Mouse (Mus musculus) gastrocnemius, postnatal 10 days (tissue): ENCODE measurements around the gene Cap1. TPM values are rescaled to one million over a fixed set of nuclear protein-coding genes. Genes with fewer than 3 reads are reported as not detected.
"Not testable (repeated sequence)": the region's sequence is repeated elsewhere in the genome, so short reads cannot be mapped to it uniquely, and the experiment has no call there.

Experiments
- DNase-seq: peaks from one replicate; pipeline ENCODE4 v3.0.0; 2021; ENCODE audit warnings: mixed read lengths
- total RNA-seq, 2 experiments: library from RNA; stranded (reverse); gene quantifications; 2 replicates each; pipeline ENCODE4 v1.2.3; 2021

Gene Cap1
- total RNA-seq, 2 experiments from 2014 or later = 46.1 to 64.2 TPM

DNA sequence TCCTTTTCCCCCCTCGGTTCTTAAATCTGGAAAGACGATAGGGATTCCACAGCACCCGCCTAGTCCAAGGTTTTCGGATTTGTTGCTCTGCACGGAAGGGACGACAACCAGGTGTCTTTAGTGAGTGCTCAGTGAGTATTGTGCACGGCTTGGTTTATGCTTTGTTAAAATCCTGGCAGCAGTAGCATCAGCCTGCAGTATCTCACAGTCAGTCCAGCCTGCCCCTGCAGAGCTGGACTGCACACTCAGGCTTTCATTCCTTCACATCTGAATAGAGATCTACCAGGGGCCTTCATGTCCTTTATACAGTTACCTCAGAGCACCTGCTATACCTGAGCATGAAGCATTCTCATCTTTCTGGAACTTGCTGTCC lies 49.5 kb downstream of the Cap1 start:
- no peak for DNase-seq

- DNase-seq = peak; percentile 82
Measured at GRCm38 (mm10) chr4:122835530-122836402, 50.1 kb downstream of the Cap1 start, which contains the start of gene Ppt1. Gene Ppt1 (plus strand): TSS chr4:122836242.

DNA sequence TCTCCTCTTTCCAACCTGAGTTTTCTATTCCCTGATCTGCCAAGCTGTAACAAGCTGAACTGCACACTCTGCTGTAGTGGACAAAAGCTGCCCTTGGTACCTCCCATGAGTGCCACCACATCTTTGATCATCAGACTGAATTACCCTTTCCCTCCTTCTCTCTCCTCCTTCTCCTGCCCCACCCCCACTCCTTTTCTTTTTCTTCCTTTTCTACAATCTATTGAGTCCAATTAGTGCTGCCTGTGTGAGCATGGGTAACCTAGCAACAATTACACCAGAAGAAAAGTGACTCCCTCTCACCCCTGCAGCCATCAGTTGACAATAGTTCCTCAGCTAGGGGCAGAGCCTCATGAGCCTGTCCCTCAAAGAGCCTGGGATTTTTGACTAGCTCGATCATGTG lies 54.0 kb downstream of the Cap1 start:
- no peak for DNase-seq

- no peak for DNase-seq
Measured at GRCm38 (mm10) chr4:122829339-122829738, 56.5 kb downstream of the Cap1 start.

DNA sequence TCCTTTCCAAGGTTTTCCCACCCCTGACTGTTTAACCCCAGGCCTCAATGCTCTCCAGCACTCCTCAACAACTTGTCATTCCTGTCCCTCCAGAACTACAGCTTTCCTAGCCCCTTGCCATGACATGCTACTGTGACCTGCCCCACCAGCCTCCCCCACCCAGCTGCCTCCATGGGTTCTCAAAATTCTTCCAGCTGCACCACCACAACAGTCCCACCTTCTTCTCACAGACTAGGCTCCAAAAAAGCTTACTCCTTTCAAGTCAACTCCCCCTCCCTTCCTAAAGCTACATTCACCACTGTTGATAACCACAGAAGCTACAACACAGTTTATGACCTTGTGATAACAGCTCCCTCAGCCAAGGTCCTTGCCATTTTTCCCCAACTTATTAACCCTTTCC lies 58.2 kb downstream of the Cap1 start:
- no peak for DNase-seq

GRCm38 (mm10) chr4:122820941-122821340 lies 64.9 kb downstream of the Cap1 start:
- DNase-seq = not testable (repeated sequence)

DNA sequence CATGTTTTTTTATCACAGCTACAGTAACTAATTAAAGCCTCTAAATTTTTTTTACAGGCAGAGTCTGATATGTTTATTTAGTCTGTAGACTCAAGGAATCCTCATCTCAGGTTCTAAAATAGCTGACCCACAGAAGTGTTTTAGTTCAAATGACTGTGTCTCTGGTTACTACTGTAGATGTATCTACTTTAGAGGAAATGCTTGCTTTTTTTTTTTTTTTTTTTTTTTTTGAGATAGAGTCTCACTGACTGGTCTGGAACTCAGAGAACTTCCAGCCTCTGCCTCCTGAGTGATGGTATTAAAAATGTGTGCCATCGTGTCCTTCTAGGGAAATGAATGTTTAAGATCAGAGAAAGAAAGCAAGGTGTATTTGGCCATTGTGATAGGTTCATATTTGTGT lies 69.7 kb downstream of the Cap1 start:
- DNase-seq = no peak

GRCm38 (mm10) chr4:122811824-122812223 lies 74.0 kb downstream of the Cap1 start:
- no peak for DNase-seq

GRCm38 (mm10) chr4:122811180-122811579 lies 74.7 kb downstream of the Cap1 start:
- no peak for DNase-seq

Other genes starting within 250 kb of the Cap1 start
- gene 9530002B09Rik, start 196.8 kb downstream of the Cap1 start, total RNA-seq = not detected
- gene Ppt1, start 49.8 kb downstream of the Cap1 start, total RNA-seq = 10 to 100 TPM; 21.2 to 24.6 TPM
- 1 to 10 TPM in 1 of 2 experiments, under 1 TPM in 1; 0.36 to 1.2 TPM for gene Mfsd2a, start 75.1 kb upstream of the Cap1 start, total RNA-seq
- gene Mycl, start 109.6 kb upstream of the Cap1 start, total RNA-seq = 1 to 10 TPM; 4.4 to 5.8 TPM
- gene Trit1, start 130.5 kb upstream of the Cap1 start, total RNA-seq = 10 to 100 TPM in 1 of 2 experiments, 1 to 10 TPM in 1; 9.1 to 11.0 TPM
- not detected for gene Bmp8b, start 219.1 kb upstream of the Cap1 start, total RNA-seq
- gene Oxct2b, start 230.2 kb upstream of the Cap1 start, total RNA-seq = not detected